Mouse (Mus musculus): ENCODE results near the gene Klhl29. TPM values are rescaled to one million over a fixed set of nuclear protein-coding genes. Genes with fewer than 3 reads are reported as not detected.

Klhl29 gene
- polyA plus RNA-seq, 1 experiment from 2014 or later: 2.9 TPM

- Histone ChIP-seq H3K9ac (ENCODE audit: low read length) (no peak overlapping the region), H3K27ac (replicated peaks; ENCODE audit: low read depth, low read length) (no peak overlapping the region), H3K9me3 (ENCODE audit: control insufficient read depth, low read length) (no peaks in the 10 kb centered on the region), H3K36me3 (ENCODE audit: control insufficient read depth, insufficient read depth, low read length) (no peaks in the 10 kb centered on the region), H3K4me1 (ENCODE audit: control insufficient read depth, insufficient read depth, low read length) (0 out of 2 replicates have a peak, but pooled peaks cover 2% of the 10 kb centered on the region), H3K4me3 (ENCODE audit: low read depth, low read length) (no peak overlapping the region), H3K4me2 (ENCODE audit: low read depth, severe bottlenecking) (no peak overlapping the region), H3K27me3 (ENCODE audit: control insufficient read depth, insufficient read depth, low read length) (no peaks in the 10 kb centered on the region)
- no peak for DNase-seq (ENCODE audit: low spot score)
- 94% methylated on average over 4 of the region's 4 CpGs for WGBS
- ATAC-seq (ENCODE audit: insufficient number of reproducible peaks, low FRiP score, low TSS enrichment, low read depth): no peak
Measured at GRCm38 (mm10) chr12:5303100-5303499, 72.4 kb downstream of the Klhl29 start.

- WGBS: 74% methylated on average over 5 of the region's 5 CpGs
- H3K4me3 ChIP-seq (ENCODE audit: low read depth, low read length): no peak overlapping the region
- H3K36me3 ChIP-seq (ENCODE audit: control insufficient read depth, insufficient read depth, low read length): no peaks in the 10 kb centered on the region
- H3K4me1 ChIP-seq (ENCODE audit: control insufficient read depth, insufficient read depth, low read length): 0 out of 2 replicates have a peak, but pooled peaks cover 2% of the 10 kb centered on the region
- H3K9me3 ChIP-seq (ENCODE audit: control insufficient read depth, low read length): no peaks in the 10 kb centered on the region
- H3K27ac ChIP-seq (replicated peaks; ENCODE audit: low read depth, low read length): no peak overlapping the region
- H3K9ac ChIP-seq (ENCODE audit: low read length): no peak overlapping the region
- ATAC-seq (ENCODE audit: insufficient number of reproducible peaks, low FRiP score, low TSS enrichment, low read depth): no peak
- DNase-seq (ENCODE audit: low spot score): no peak
- H3K27me3 ChIP-seq (ENCODE audit: control insufficient read depth, insufficient read depth, low read length): no peaks in the 10 kb centered on the region
- H3K4me2 ChIP-seq (ENCODE audit: low read depth, severe bottlenecking): no peak overlapping the region
Measured at GRCm38 (mm10) chr12:5301841-5302240, 73.6 kb downstream of the Klhl29 start.

GRCm38 (mm10) chr12:5296422-5296821, 79.1 kb downstream of the Klhl29 start:
- H3K27me3 ChIP-seq (ENCODE audit: control insufficient read depth, insufficient read depth, low read length): no peaks in the 10 kb centered on the region
- ATAC-seq (ENCODE audit: insufficient number of reproducible peaks, low FRiP score, low TSS enrichment, low read depth): no peak
- H3K27ac ChIP-seq (replicated peaks; ENCODE audit: low read depth, low read length): no peak overlapping the region
- no peak overlapping the region for H3K4me2 ChIP-seq (ENCODE audit: low read depth, severe bottlenecking)
- no peak overlapping the region for H3K9ac ChIP-seq (ENCODE audit: low read length)
- H3K36me3 ChIP-seq (ENCODE audit: control insufficient read depth, insufficient read depth, low read length): no peaks in the 10 kb centered on the region
- 87% methylated on average over 7 of the region's 7 CpGs for WGBS
- no peaks in the 10 kb centered on the region for H3K9me3 ChIP-seq (ENCODE audit: control insufficient read depth, low read length)
- H3K4me1 ChIP-seq (ENCODE audit: control insufficient read depth, insufficient read depth, low read length): no peaks in the 10 kb centered on the region
- H3K4me3 ChIP-seq (ENCODE audit: low read depth, low read length): no peak overlapping the region
- DNase-seq (ENCODE audit: low spot score): no peak

GRCm38 (mm10) chr12:5292316-5292715, 83.2 kb downstream of the Klhl29 start:
- Histone ChIP-seq H3K4me1 (ENCODE audit: control insufficient read depth, insufficient read depth, low read length) (no peaks in the 10 kb centered on the region), H3K27me3 (ENCODE audit: control insufficient read depth, insufficient read depth, low read length) (no peaks in the 10 kb centered on the region), H3K4me3 (ENCODE audit: low read depth, low read length) (no peak overlapping the region), H3K27ac (replicated peaks; ENCODE audit: low read depth, low read length) (no peak overlapping the region), H3K9me3 (ENCODE audit: control insufficient read depth, low read length) (no peaks in the 10 kb centered on the region), H3K36me3 (ENCODE audit: control insufficient read depth, insufficient read depth, low read length) (no peaks in the 10 kb centered on the region), H3K4me2 (ENCODE audit: low read depth, severe bottlenecking) (no peak overlapping the region), H3K9ac (ENCODE audit: low read length) (no peak overlapping the region)
- ATAC-seq (ENCODE audit: insufficient number of reproducible peaks, low FRiP score, low TSS enrichment, low read depth) (no peak), DNase-seq (ENCODE audit: low spot score) (no peak)
- WGBS: 87% methylated on average over 7 of the region's 7 CpGs

- WGBS: 86% methylated on average over 11 of the region's 11 CpGs
- H3K4me2 ChIP-seq (ENCODE audit: low read depth, severe bottlenecking): no peak overlapping the region
- H3K27me3 ChIP-seq (ENCODE audit: control insufficient read depth, insufficient read depth, low read length): no peaks in the 10 kb centered on the region
- no peak for DNase-seq (ENCODE audit: low spot score)
- H3K4me1 ChIP-seq (ENCODE audit: control insufficient read depth, insufficient read depth, low read length): peaks cover 6% of the 10 kb centered on the region
- no peak overlapping the region for H3K9ac ChIP-seq (ENCODE audit: low read length)
- H3K27ac ChIP-seq (replicated peaks; ENCODE audit: low read depth, low read length): no peak overlapping the region
- H3K9me3 ChIP-seq (ENCODE audit: control insufficient read depth, low read length): no peaks in the 10 kb centered on the region
- ATAC-seq (ENCODE audit: insufficient number of reproducible peaks, low FRiP score, low TSS enrichment, low read depth): no peak
- H3K36me3 ChIP-seq (ENCODE audit: control insufficient read depth, insufficient read depth, low read length): no peaks in the 10 kb centered on the region
- no peak overlapping the region for H3K4me3 ChIP-seq (ENCODE audit: low read depth, low read length)
Measured at GRCm38 (mm10) chr12:5285579-5285978, 89.9 kb downstream of the Klhl29 start.

GRCm38 (mm10) chr12:5284961-5285360, 90.5 kb downstream of the Klhl29 start:
- Histone ChIP-seq H3K36me3 (ENCODE audit: control insufficient read depth, insufficient read depth, low read length) (no peaks in the 10 kb centered on the region), H3K27me3 (ENCODE audit: control insufficient read depth, insufficient read depth, low read length) (no peaks in the 10 kb centered on the region), H3K9me3 (ENCODE audit: control insufficient read depth, low read length) (no peaks in the 10 kb centered on the region), H3K4me2 (ENCODE audit: low read depth, severe bottlenecking) (no peak overlapping the region), H3K4me1 (ENCODE audit: control insufficient read depth, insufficient read depth, low read length) (peaks cover 6% of the 10 kb centered on the region), H3K27ac (replicated peaks; ENCODE audit: low read depth, low read length) (no peak overlapping the region), H3K9ac (ENCODE audit: low read length) (no peak overlapping the region), H3K4me3 (ENCODE audit: low read depth, low read length) (no peak overlapping the region)
- DNase-seq (ENCODE audit: low spot score) (no peak), ATAC-seq (ENCODE audit: insufficient number of reproducible peaks, low FRiP score, low TSS enrichment, low read depth) (no peak)
- 89% methylated on average over 6 of the region's 6 CpGs for WGBS

GRCm38 (mm10) chr12:5283654-5284053, 91.8 kb downstream of the Klhl29 start:
- ATAC-seq (ENCODE audit: insufficient number of reproducible peaks, low FRiP score, low TSS enrichment, low read depth): no peak

GRCm38 (mm10) chr12:5282611-5283010, 92.9 kb downstream of the Klhl29 start:
- Histone ChIP-seq H3K4me3 (ENCODE audit: low read depth, low read length) (no peak overlapping the region), H3K27ac (replicated peaks; ENCODE audit: low read depth, low read length) (no peak overlapping the region), H3K4me2 (ENCODE audit: low read depth, severe bottlenecking) (no peak overlapping the region), H3K4me1 (ENCODE audit: control insufficient read depth, insufficient read depth, low read length) (peaks cover 6% of the 10 kb centered on the region), H3K9me3 (ENCODE audit: control insufficient read depth, low read length) (no peaks in the 10 kb centered on the region), H3K9ac (ENCODE audit: low read length) (no peak overlapping the region), H3K27me3 (ENCODE audit: control insufficient read depth, insufficient read depth, low read length) (no peaks in the 10 kb centered on the region), H3K36me3 (ENCODE audit: control insufficient read depth, insufficient read depth, low read length) (no peaks in the 10 kb centered on the region)
- no peak for ATAC-seq (ENCODE audit: insufficient number of reproducible peaks, low FRiP score, low TSS enrichment, low read depth)
- WGBS: 20% methylated on average over 2 of the region's 2 CpGs
- no peak for DNase-seq (ENCODE audit: low spot score)

More at GRCm38 (mm10) chr12:5283654-5284053, 91.8 kb downstream of the Klhl29 start:
- H3K27me3 ChIP-seq (ENCODE audit: control insufficient read depth, insufficient read depth, low read length): no peaks in the 10 kb centered on the region
- no peaks in the 10 kb centered on the region for H3K9me3 ChIP-seq (ENCODE audit: control insufficient read depth, low read length)
- 83% methylated on average over 2 of the region's 2 CpGs for WGBS
- no peak overlapping the region for H3K4me2 ChIP-seq (ENCODE audit: low read depth, severe bottlenecking)
- H3K36me3 ChIP-seq (ENCODE audit: control insufficient read depth, insufficient read depth, low read length): no peaks in the 10 kb centered on the region
- peaks cover 6% of the 10 kb centered on the region for H3K4me1 ChIP-seq (ENCODE audit: control insufficient read depth, insufficient read depth, low read length)
- no peak overlapping the region for H3K4me3 ChIP-seq (ENCODE audit: low read depth, low read length)
- no peak overlapping the region for H3K9ac ChIP-seq (ENCODE audit: low read length)
- no peak overlapping the region for H3K27ac ChIP-seq (replicated peaks; ENCODE audit: low read depth, low read length)
- DNase-seq (ENCODE audit: low spot score): no peak

- H3K4me1 ChIP-seq (ENCODE audit: control insufficient read depth, insufficient read depth, low read length): peaks cover 15% of the 10 kb centered on the region
- no peak overlapping the region for H3K4me3 ChIP-seq (ENCODE audit: low read depth, low read length)
- WGBS: 38% methylated on average over 1 of the region's 1 CpGs
- H3K36me3 ChIP-seq (ENCODE audit: control insufficient read depth, insufficient read depth, low read length): no peaks in the 10 kb centered on the region
- H3K27ac ChIP-seq (replicated peaks; ENCODE audit: low read depth, low read length): no peak overlapping the region
- ATAC-seq (ENCODE audit: insufficient number of reproducible peaks, low FRiP score, low TSS enrichment, low read depth) (no peak), DNase-seq (ENCODE audit: low spot score) (no peak)
- no peak overlapping the region for H3K4me2 ChIP-seq (ENCODE audit: low read depth, severe bottlenecking)
- no peaks in the 10 kb centered on the region for H3K9me3 ChIP-seq (ENCODE audit: control insufficient read depth, low read length)
- no peak overlapping the region for H3K9ac ChIP-seq (ENCODE audit: low read length)
- no peaks in the 10 kb centered on the region for H3K27me3 ChIP-seq (ENCODE audit: control insufficient read depth, insufficient read depth, low read length)
Measured at GRCm38 (mm10) chr12:5279873-5280272, 95.6 kb downstream of the Klhl29 start.

All from limb, embryonic 11.5 days (tissue).